Mouse (Mus musculus): ENCODE measurements around the gene Tctn1. TPM values are rescaled to one million over a fixed set of nuclear protein-coding genes. Genes with fewer than 3 reads are reported as not detected.
A peak's percentile ranks its signal among the peaks of the same experiment; 100 is the strongest.
"Not testable (repeated sequence)": the region's sequence is repeated elsewhere in the genome, so short reads cannot be mapped to it uniquely, and the experiment has no call there.

Tctn1 gene
- polyA plus RNA-seq, 1 experiment = 41.4 TPM

DNA sequence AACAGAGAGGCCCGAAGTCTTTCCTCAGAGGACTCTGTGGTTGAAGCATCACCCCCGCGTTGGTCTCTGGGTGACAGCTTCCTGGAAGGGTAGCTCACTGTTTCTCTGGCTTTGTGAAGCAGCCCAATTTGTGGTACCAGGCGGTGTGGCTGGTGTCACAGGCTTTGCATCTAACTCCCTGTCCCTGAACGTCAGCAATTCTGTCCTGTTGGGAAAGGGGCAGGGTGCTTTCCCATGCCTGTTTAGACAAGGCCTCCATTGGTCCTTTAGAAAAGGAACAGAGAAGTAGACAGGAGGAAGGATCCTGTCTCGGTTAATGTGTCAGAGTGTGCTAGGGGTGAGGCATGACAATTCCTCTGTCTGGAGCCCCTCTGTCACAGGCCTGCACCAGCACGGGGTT is 45.3 kb downstream of the Tctn1 start:
- Histone ChIP-seq H3K4me1 (replicated peaks; ENCODE audit: control insufficient read depth, insufficient read depth, low read length) (peaks cover 41% of the 10 kb centered on the region), H3K4me3 (ENCODE audit: control insufficient read depth, insufficient read depth, low read length) (no peak overlapping the region), H3K36me3 (ENCODE audit: control insufficient read depth, insufficient read depth, low read length) (no peaks in the 10 kb centered on the region), H3K27ac (ENCODE audit: control insufficient read depth, insufficient read depth, low read length) (peak overlapping the region; percentile 49; the same call in 1 of the 2 replicates), H3K27me3 (ENCODE audit: control insufficient read depth, insufficient read depth, low read length) (no peaks in the 10 kb centered on the region)
- DNase-seq = no peak
- 12% methylated on average over 7 of the region's 7 CpGs for WGBS
- TF ChIP-seq CTCF (IDR thresholded peaks at IDR 0.05; ENCODE audit: borderline replicate concordance, control insufficient read depth, extremely low read depth, insufficient read depth, low read length, poor library complexity) = no peak
- TF ChIP-seq POLR2A (IDR thresholded peaks at IDR 0.05; ENCODE audit: control insufficient read depth, extremely low read depth, insufficient read depth, low read length, poor library complexity) = no peak

DNA sequence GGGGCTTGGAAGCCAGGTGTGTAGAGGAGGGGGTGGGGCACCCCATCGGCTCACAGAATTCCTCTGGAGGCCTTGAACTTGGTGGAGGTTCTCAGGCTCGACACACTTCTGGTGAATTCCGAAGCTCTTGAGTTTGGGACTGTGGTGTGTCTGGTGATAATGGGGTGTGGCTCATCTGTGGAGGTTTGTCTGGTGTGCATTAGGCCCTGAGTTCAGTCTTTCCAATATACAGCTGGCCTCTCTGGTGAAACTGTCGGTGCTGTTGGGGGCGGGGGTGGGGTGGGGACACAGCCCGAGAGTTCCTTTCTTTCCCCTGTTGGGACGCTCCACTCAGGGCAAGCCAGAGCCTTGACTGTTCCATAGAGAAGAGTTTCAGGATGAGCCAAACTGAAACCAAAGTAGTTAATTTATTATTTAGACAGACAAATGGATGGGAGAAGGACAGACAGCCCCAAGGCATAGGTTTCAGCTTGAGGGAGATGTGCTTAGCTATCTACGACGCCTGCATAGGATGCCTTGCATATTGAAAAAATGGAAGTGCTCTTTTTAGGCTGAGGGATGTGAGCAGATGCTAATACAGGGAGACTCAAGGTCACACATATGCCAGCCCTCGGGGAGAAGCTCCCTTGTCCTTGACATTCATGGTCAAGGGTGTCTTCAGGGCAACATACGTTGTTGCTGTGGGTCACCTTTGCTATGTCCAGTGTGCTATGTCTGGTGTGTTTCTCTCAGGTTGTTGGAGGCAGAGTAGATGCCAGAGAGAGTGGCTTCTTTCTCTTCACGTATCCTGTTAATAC is 46.0 kb downstream of the Tctn1 start:
- no peak for DNase-seq
- H3K27ac ChIP-seq (ENCODE audit: control insufficient read depth, insufficient read depth, low read length) = no peak overlapping the region
- TF ChIP-seq POLR2A (IDR thresholded peaks at IDR 0.05; ENCODE audit: control insufficient read depth, extremely low read depth, insufficient read depth, low read length, poor library complexity) (no peak), CTCF (IDR thresholded peaks at IDR 0.05; ENCODE audit: borderline replicate concordance, control insufficient read depth, extremely low read depth, insufficient read depth, low read length, poor library complexity) (no peak)
- H3K4me3 ChIP-seq (ENCODE audit: control insufficient read depth, insufficient read depth, low read length) = no peak overlapping the region
- WGBS = 80% methylated on average over 12 of the region's 12 CpGs
- H3K27me3 ChIP-seq (ENCODE audit: control insufficient read depth, insufficient read depth, low read length) = no peaks in the 10 kb centered on the region
- peaks cover 41% of the 10 kb centered on the region for H3K4me1 ChIP-seq (replicated peaks; ENCODE audit: control insufficient read depth, insufficient read depth, low read length)
- H3K36me3 ChIP-seq (ENCODE audit: control insufficient read depth, insufficient read depth, low read length) = no peaks in the 10 kb centered on the region

DNA sequence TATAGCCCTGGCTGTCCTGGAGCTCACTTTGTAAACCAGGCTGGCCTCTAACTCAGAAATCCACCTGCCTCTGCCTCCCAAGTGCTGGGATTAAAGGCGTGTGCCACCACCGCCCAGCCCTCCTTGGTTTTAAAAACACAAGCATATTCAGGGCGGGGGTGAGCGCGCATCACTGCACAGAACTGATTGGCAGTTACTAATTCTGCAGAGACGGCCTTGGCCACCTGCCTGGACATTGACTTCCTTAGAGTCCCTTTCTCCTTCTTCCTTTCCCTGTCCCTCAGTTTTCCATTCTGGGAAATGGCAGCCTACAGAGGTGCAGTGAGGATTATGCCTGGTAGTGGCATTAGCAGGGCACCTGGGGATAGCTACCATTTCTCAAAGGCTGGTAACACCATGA is 46.6 kb downstream of the Tctn1 start:
- Histone ChIP-seq H3K27me3 (ENCODE audit: control insufficient read depth, insufficient read depth, low read length) (no peaks in the 10 kb centered on the region), H3K4me1 (replicated peaks; ENCODE audit: control insufficient read depth, insufficient read depth, low read length) (peaks cover 41% of the 10 kb centered on the region), H3K4me3 (ENCODE audit: control insufficient read depth, insufficient read depth, low read length) (no peak overlapping the region), H3K36me3 (ENCODE audit: control insufficient read depth, insufficient read depth, low read length) (no peaks in the 10 kb centered on the region), H3K27ac (ENCODE audit: control insufficient read depth, insufficient read depth, low read length) (no peak overlapping the region)
- DNase-seq = no peak
- WGBS = 96% methylated on average over 6 of the region's 6 CpGs
- TF ChIP-seq CTCF (IDR thresholded peaks at IDR 0.05; ENCODE audit: borderline replicate concordance, control insufficient read depth, extremely low read depth, insufficient read depth, low read length, poor library complexity) = no peak
- TF ChIP-seq POLR2A (IDR thresholded peaks at IDR 0.05; ENCODE audit: control insufficient read depth, extremely low read depth, insufficient read depth, low read length, poor library complexity) = no peak

DNA sequence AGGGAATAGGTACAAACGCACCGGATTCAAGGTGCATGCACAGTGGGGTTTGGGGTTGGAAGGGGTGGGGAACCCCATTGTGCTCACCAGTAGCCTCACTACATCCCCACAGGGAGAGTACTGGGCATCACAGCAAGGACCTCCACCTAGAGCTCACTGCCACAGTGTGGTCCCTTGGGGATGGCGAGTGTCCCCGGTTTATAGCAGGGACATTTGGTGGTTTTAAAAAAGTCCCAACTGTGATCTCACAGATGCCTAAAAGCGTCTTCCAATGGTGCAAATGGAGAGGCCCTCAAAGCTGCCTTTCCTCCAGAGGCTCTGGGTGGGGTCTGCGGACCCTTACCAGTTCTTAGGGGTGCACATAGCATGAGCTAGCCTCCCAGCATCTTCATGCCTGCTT is 50.4 kb downstream of the Tctn1 start:
- DNase-seq = no peak
- H3K4me3 ChIP-seq (ENCODE audit: control insufficient read depth, insufficient read depth, low read length) = no peak overlapping the region
- peaks cover 27% of the 10 kb centered on the region for H3K4me1 ChIP-seq (replicated peaks; ENCODE audit: control insufficient read depth, insufficient read depth, low read length)
- TF ChIP-seq POLR2A (IDR thresholded peaks at IDR 0.05; ENCODE audit: control insufficient read depth, extremely low read depth, insufficient read depth, low read length, poor library complexity) (no peak), CTCF (IDR thresholded peaks at IDR 0.05; ENCODE audit: borderline replicate concordance, control insufficient read depth, extremely low read depth, insufficient read depth, low read length, poor library complexity) (no peak)
- WGBS = 96% methylated on average over 6 of the region's 6 CpGs
- no peaks in the 10 kb centered on the region for H3K27me3 ChIP-seq (ENCODE audit: control insufficient read depth, insufficient read depth, low read length)
- no peaks in the 10 kb centered on the region for H3K36me3 ChIP-seq (ENCODE audit: control insufficient read depth, insufficient read depth, low read length)
- no peak overlapping the region for H3K27ac ChIP-seq (ENCODE audit: control insufficient read depth, insufficient read depth, low read length)

DNA sequence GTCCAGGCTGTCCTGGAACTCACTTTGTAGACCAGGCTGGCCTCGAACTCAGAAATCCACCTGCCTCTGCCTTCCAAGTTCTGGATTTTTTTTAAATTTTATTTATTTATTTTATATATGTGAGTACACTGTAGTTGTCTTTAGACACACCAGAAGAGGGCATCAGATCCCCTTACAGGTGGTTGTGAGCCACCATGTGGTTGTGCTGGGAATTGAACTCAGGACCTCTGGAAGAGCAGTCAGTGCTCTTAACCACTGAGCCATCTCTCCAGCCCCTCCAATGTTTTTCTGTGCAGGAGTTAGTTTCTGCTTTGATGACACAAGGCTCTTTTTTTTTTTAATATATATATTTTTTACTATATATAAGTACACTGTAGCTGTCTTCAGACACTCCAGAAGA is 51.4 kb downstream of the Tctn1 start:
- WGBS = 98% methylated on average over 1 of the region's 1 CpGs
- H3K36me3 ChIP-seq (ENCODE audit: control insufficient read depth, insufficient read depth, low read length); H3K27ac ChIP-seq (ENCODE audit: control insufficient read depth, insufficient read depth, low read length); H3K4me3 ChIP-seq (ENCODE audit: control insufficient read depth, insufficient read depth, low read length); DNase-seq; H3K27me3 ChIP-seq (ENCODE audit: control insufficient read depth, insufficient read depth, low read length): not testable (repeated sequence)
- H3K4me1 ChIP-seq (replicated peaks; ENCODE audit: control insufficient read depth, insufficient read depth, low read length) = peaks cover 30% of the 10 kb centered on the region

DNA sequence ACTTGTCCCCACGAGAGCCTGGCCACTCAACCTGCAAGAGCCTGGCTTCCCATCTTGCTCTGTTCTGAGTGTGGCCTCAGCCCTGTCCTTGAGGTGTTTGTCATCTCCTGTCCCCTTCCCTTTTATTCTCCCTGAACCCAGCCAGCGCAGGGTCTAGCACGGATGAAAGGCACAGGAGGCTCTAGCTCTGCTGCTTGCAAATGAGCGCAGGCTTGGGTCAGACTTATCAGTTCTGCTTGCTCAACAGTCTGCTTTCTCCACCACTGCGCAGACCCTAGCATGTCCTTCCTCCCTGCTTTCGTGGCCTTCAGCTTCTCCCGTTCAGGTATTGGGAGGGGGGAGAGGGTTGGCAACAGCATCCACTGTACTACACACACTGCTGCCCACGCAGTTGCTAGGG is 52.1 kb downstream of the Tctn1 start:
- TF ChIP-seq CTCF (IDR thresholded peaks at IDR 0.05; ENCODE audit: borderline replicate concordance, control insufficient read depth, extremely low read depth, insufficient read depth, low read length, poor library complexity) = no peak
- TF ChIP-seq POLR2A (IDR thresholded peaks at IDR 0.05; ENCODE audit: control insufficient read depth, extremely low read depth, insufficient read depth, low read length, poor library complexity) = no peak
- Histone ChIP-seq H3K27me3 (ENCODE audit: control insufficient read depth, insufficient read depth, low read length) (no peaks in the 10 kb centered on the region), H3K27ac (ENCODE audit: control insufficient read depth, insufficient read depth, low read length) (no peak overlapping the region), H3K4me3 (ENCODE audit: control insufficient read depth, insufficient read depth, low read length) (no peak overlapping the region), H3K36me3 (ENCODE audit: control insufficient read depth, insufficient read depth, low read length) (no peaks in the 10 kb centered on the region), H3K4me1 (replicated peaks; ENCODE audit: control insufficient read depth, insufficient read depth, low read length) (peaks cover 36% of the 10 kb centered on the region)
- WGBS = 88% methylated on average over 8 of the region's 8 CpGs
- DNase-seq = no peak

DNA sequence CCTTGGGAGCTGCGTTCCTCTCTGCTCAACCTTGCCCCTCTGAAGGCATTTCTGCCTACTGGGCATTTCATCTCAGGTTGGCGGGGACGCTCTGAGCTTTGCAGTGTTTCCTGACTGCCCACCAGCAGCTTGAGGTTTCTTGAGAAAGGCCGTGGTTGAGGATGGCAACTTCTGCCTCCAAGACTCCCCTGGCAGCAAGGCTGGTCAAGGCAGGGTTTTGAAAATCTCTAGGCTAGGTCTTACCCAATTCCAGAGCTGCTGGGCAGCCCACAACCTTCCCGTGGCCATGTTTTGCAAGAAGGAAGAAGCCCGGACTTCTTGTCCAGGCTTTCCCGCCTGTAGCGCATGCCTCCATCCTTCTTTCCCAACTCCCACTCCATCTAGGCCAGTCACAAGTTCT is 53.4 kb downstream of the Tctn1 start:
- Histone ChIP-seq H3K27me3 (ENCODE audit: control insufficient read depth, insufficient read depth, low read length) (no peaks in the 10 kb centered on the region), H3K27ac (ENCODE audit: control insufficient read depth, insufficient read depth, low read length) (no peak overlapping the region), H3K36me3 (ENCODE audit: control insufficient read depth, insufficient read depth, low read length) (no peaks in the 10 kb centered on the region), H3K4me1 (replicated peaks; ENCODE audit: control insufficient read depth, insufficient read depth, low read length) (peaks cover 46% of the 10 kb centered on the region), H3K4me3 (ENCODE audit: control insufficient read depth, insufficient read depth, low read length) (no peak overlapping the region)
- no peak for DNase-seq
- WGBS = 88% methylated on average over 8 of the region's 8 CpGs
- TF ChIP-seq POLR2A (IDR thresholded peaks at IDR 0.05; ENCODE audit: control insufficient read depth, extremely low read depth, insufficient read depth, low read length, poor library complexity) = no peak
- TF ChIP-seq CTCF (IDR thresholded peaks at IDR 0.05; ENCODE audit: borderline replicate concordance, control insufficient read depth, extremely low read depth, insufficient read depth, low read length, poor library complexity) = no peak

Measured in thymus, adult 2 months (tissue).